Mouse (Mus musculus): ENCODE results near the gene Igf1r. TPM values are rescaled to one million over a fixed set of nuclear protein-coding genes. Genes with fewer than 3 reads are reported as not detected.

Gene Igf1r
- total and polyA plus RNA-seq, 3 experiments, result 5.6 to 14.4 (median 12.3) TPM

DNA sequence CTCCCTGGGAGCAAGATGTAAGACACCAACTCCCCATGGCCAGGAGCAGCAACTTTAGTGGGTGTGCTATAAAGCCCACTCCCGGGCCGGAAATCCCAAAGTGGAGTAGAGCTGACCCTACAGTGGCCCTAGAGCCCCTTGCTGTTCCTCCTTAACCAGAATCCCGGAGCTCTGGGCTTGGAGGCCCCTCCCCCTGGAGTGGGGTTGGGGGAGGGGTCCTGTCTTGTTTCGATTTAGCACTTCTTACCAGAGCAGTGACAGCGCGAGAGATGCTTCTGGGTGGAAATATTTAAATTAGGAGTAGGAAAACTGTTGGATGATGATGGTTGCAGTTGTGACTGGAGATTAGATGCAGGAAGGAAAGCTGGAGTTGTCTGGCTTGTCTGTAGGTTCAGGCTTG, 275.9 kb downstream of the Igf1r start:
- Histone ChIP-seq H3K4me3 (no peak overlapping the region), H3K27ac (no peak overlapping the region), H3K79me2 (replicated peaks; ENCODE audit: control insufficient read depth, insufficient read depth, low read length) (no peaks in the 10 kb centered on the region), H3K27me3 (ENCODE audit: control insufficient read depth, insufficient read depth, low read length) (no peaks in the 10 kb centered on the region), H3K4me1 (ENCODE audit: control insufficient read depth, insufficient read depth, low read length) (peaks cover 3% of the 10 kb centered on the region), H3K36me3 (ENCODE audit: control insufficient read depth, insufficient read depth, low read length) (no peaks in the 10 kb centered on the region), H3K9ac (ENCODE audit: low read depth, low read length) (no peak overlapping the region)
- no peak for DNase-seq
- 79% methylated on average over 6 of the region's 6 CpGs for WGBS
- no peak for TF ChIP-seq CTCF (IDR thresholded peaks at IDR 0.05)
- no peak for TF ChIP-seq EP300 (IDR thresholded peaks at IDR 0.05; ENCODE audit: insufficient read depth, low read depth, low read length)
- TF ChIP-seq POLR2A (IDR thresholded peaks at IDR 0.05; ENCODE audit: insufficient read depth, low read depth, low read length), result no peak
- intact Hi-C loops (cut with DNase I), result loop anchor here (5.0 kb wide), 2 partner anchors 34 to 74 kb away; partner anchors contain the start of gene Pgpep1l

GRCm38 (mm10) chr7:68230831-68231230, 278.2 kb downstream of the Igf1r start:
- Histone ChIP-seq H3K27me3 (ENCODE audit: control insufficient read depth, insufficient read depth, low read length) (no peaks in the 10 kb centered on the region), H3K9ac (ENCODE audit: low read depth, low read length) (no peak overlapping the region), H3K36me3 (ENCODE audit: control insufficient read depth, insufficient read depth, low read length) (no peaks in the 10 kb centered on the region), H3K4me1 (ENCODE audit: control insufficient read depth, insufficient read depth, low read length) (0 out of 2 replicates have a peak, but pooled peaks cover 3% of the 10 kb centered on the region), H3K79me2 (replicated peaks; ENCODE audit: control insufficient read depth, insufficient read depth, low read length) (no peaks in the 10 kb centered on the region), H3K27ac (no peak overlapping the region), H3K4me3 (no peak overlapping the region)
- intact Hi-C loops (cut with DNase I), result no loop called here
- 88% methylated on average over 9 of the region's 9 CpGs for WGBS
- DNase-seq, result no peak
- TF ChIP-seq CTCF (IDR thresholded peaks at IDR 0.05) (no peak), POLR2A (IDR thresholded peaks at IDR 0.05; ENCODE audit: insufficient read depth, low read depth, low read length) (no peak), EP300 (IDR thresholded peaks at IDR 0.05; ENCODE audit: insufficient read depth, low read depth, low read length) (no peak)

DNA sequence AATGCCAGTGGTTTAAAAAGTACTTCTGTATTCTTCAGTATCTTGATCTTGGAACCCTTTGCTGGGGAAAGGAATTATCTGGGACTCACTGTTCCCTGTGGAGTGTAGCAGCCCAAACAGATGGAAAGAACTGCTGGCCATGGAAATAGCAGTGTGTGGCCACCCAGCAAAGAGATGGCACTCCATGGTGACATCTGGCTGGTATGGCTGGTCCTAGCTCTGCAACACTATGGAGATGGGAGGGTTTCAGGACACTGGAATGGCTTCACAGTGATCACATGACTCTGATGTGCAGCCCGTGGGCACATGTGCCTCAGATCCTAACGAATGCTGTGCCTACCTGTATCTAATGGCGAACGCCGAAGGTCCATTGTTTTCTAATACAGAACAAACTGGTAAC, 279.9 kb downstream of the Igf1r start:
- no peak for DNase-seq
- Histone ChIP-seq H3K36me3 (ENCODE audit: control insufficient read depth, insufficient read depth, low read length) (no peaks in the 10 kb centered on the region), H3K4me1 (ENCODE audit: control insufficient read depth, insufficient read depth, low read length) (0 out of 2 replicates have a peak, but pooled peaks cover 3% of the 10 kb centered on the region), H3K27me3 (ENCODE audit: control insufficient read depth, insufficient read depth, low read length) (no peaks in the 10 kb centered on the region), H3K9ac (ENCODE audit: low read depth, low read length) (no peak overlapping the region), H3K27ac (no peak overlapping the region), H3K79me2 (replicated peaks; ENCODE audit: control insufficient read depth, insufficient read depth, low read length) (no peaks in the 10 kb centered on the region), H3K4me3 (no peak overlapping the region)
- intact Hi-C loops (cut with DNase I), result no loop called here
- TF ChIP-seq CTCF (IDR thresholded peaks at IDR 0.05) (no peak), EP300 (IDR thresholded peaks at IDR 0.05; ENCODE audit: insufficient read depth, low read depth, low read length) (no peak), POLR2A (IDR thresholded peaks at IDR 0.05; ENCODE audit: insufficient read depth, low read depth, low read length) (no peak)
- 98% methylated on average over 5 of the region's 5 CpGs for WGBS

DNA sequence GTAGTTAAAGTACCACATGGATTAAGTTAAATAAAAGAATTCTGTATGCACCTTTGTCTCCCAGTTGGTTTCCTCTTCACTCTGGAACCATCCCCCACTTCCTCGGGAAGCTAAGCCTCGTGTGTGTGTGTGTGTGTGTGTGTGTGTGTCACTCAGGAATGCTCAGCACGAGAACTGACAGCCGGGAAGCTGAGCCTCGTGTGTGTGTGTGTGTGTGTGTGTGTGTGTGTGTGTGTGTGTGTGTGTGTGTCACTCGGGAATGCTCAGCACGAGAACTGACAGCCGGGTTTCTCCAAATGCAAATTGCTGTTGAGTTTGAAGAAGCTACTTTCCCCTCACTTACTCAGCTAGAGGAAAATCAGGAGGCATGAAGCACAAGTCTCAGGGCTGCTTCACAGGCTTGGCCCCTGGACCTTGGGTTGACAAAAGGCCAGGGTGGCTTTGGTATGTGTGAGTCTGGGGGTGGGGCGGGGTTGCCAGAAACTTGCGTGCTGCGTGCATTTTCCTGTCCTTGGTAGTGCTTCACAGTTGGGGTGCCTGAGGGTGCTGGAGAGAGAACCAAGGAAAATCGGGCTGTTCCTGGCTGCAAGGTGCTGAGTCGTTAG, 281.1 kb downstream of the Igf1r start:
- no peak overlapping the region for H3K9ac ChIP-seq (ENCODE audit: low read depth, low read length)
- H3K36me3 ChIP-seq (ENCODE audit: control insufficient read depth, insufficient read depth, low read length), result no peaks in the 10 kb centered on the region
- no peak overlapping the region for H3K27ac ChIP-seq
- intact Hi-C loops (cut with DNase I), result no loop called here
- peak; percentile 32 to 47 for DNase-seq
- no peak for TF ChIP-seq CTCF (IDR thresholded peaks at IDR 0.05)
- TF ChIP-seq EP300 (IDR thresholded peaks at IDR 0.05; ENCODE audit: insufficient read depth, low read depth, low read length), result peak; percentile 83
- no peak for TF ChIP-seq POLR2A (IDR thresholded peaks at IDR 0.05; ENCODE audit: insufficient read depth, low read depth, low read length)
- 19% methylated on average over 13 of the region's 13 CpGs for WGBS
- H3K4me3 ChIP-seq, result no peak overlapping the region
- 0 out of 2 replicates have a peak, but pooled peaks cover 3% of the 10 kb centered on the region for H3K4me1 ChIP-seq (ENCODE audit: control insufficient read depth, insufficient read depth, low read length)
- H3K79me2 ChIP-seq (replicated peaks; ENCODE audit: control insufficient read depth, insufficient read depth, low read length), result no peaks in the 10 kb centered on the region
- no peaks in the 10 kb centered on the region for H3K27me3 ChIP-seq (ENCODE audit: control insufficient read depth, insufficient read depth, low read length)

DNA sequence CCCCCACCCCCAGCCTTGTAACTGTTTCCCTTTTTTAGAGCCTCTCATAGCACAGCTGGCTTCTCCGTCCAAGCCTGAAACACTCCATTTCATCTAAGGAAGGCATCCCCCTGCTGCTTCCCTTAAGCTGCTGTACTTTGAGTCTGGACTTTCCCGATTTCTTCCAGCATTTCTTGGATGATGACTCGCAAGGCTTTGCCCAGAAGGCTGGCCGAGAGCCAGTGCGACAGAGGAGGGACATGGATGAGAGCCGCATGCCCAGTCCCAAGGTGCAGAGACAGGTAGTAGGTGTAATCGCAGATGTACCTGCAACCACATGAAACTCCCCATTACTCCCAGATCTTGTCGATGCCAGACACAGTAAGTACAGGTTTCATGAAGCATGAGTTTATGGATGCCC, 284.2 kb downstream of the Igf1r start:
- intact Hi-C loops (cut with DNase I), result no loop called here
- TF ChIP-seq CTCF (IDR thresholded peaks at IDR 0.05), result no peak
- no peak for TF ChIP-seq EP300 (IDR thresholded peaks at IDR 0.05; ENCODE audit: insufficient read depth, low read depth, low read length)
- no peak for TF ChIP-seq POLR2A (IDR thresholded peaks at IDR 0.05; ENCODE audit: insufficient read depth, low read depth, low read length)
- Histone ChIP-seq H3K4me1 (ENCODE audit: control insufficient read depth, insufficient read depth, low read length) (0 out of 2 replicates have a peak, but pooled peaks cover 3% of the 10 kb centered on the region), H3K27me3 (ENCODE audit: control insufficient read depth, insufficient read depth, low read length) (no peaks in the 10 kb centered on the region), H3K36me3 (ENCODE audit: control insufficient read depth, insufficient read depth, low read length) (no peaks in the 10 kb centered on the region), H3K9ac (ENCODE audit: low read depth, low read length) (no peak overlapping the region), H3K4me3 (no peak overlapping the region), H3K79me2 (replicated peaks; ENCODE audit: control insufficient read depth, insufficient read depth, low read length) (no peaks in the 10 kb centered on the region), H3K27ac (no peak overlapping the region)
- no peak for DNase-seq
- 81% methylated on average over 8 of the region's 8 CpGs for WGBS

DNA sequence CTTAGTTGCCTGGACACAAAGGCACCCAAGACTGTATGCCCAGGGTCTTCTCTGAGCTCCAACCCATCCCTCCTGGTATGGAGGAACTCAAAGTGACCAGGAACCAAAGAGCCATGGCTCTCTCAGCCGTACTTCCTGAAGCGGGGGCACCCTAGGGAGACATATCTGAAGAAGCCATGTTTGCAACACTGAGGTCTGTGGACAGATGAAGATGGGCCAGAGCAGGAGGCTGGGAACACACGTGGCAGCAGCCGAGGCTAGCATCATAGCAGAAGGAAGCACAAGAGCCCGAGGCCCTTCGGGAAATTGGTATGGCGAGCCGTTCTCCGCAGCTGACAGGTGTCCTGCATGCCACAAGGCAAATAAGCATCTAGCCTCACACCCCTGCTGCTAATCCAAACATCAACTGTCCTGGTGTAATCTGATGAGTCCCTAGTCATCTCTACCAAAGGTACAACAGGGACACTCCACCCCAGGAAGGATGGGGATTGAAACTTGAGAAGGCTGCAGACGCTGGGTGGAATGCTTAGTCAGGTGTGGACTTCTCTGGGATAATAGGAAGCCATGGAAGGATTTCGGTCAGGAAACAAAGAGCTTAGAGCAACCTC, 286.7 kb downstream of the Igf1r start:
- H3K4me3 ChIP-seq, result no peak overlapping the region
- H3K36me3 ChIP-seq (ENCODE audit: control insufficient read depth, insufficient read depth, low read length), result no peaks in the 10 kb centered on the region
- no peak overlapping the region for H3K27ac ChIP-seq
- H3K27me3 ChIP-seq (ENCODE audit: control insufficient read depth, insufficient read depth, low read length), result no peaks in the 10 kb centered on the region
- H3K9ac ChIP-seq (ENCODE audit: low read depth, low read length), result no peak overlapping the region
- no peaks in the 10 kb centered on the region for H3K79me2 ChIP-seq (replicated peaks; ENCODE audit: control insufficient read depth, insufficient read depth, low read length)
- TF ChIP-seq EP300 (IDR thresholded peaks at IDR 0.05; ENCODE audit: insufficient read depth, low read depth, low read length) (no peak), POLR2A (IDR thresholded peaks at IDR 0.05; ENCODE audit: insufficient read depth, low read depth, low read length) (no peak), CTCF (IDR thresholded peaks at IDR 0.05) (no peak)
- no peak for DNase-seq
- WGBS, result 61% methylated on average over 11 of the region's 11 CpGs
- no peaks in the 10 kb centered on the region for H3K4me1 ChIP-seq (ENCODE audit: control insufficient read depth, insufficient read depth, low read length)
- intact Hi-C loops (cut with DNase I), result no loop called here
